Mouse (Mus musculus): ENCODE results near the gene Cdh18. TPM values are rescaled to one million over a fixed set of nuclear protein-coding genes. Genes with fewer than 3 reads are reported as not detected.

Gene Cdh18
- polyA plus RNA-seq (2012; ENCODE audit: insufficient read depth, low replicate concordance), result not detected in 2 replicates

- Histone ChIP-seq H3K4me1 (no peaks in the 10 kb centered on the region), H3K9me3 (no peaks in the 10 kb centered on the region), H3K27me3 (replicated peaks) (no peaks in the 10 kb centered on the region), H3K4me3 (replicated peaks) (no peak within 1 kb of the TSS), H3K36me3 (replicated peaks; ENCODE audit: low read length) (no peaks in the 10 kb centered on the region)
- TF ChIP-seq GATA1 (IDR thresholded peaks at IDR 0.05; ENCODE audit: borderline replicate concordance, low read length), result no peak
Measured at GRCm38 (mm10) chr15:22548711-22549271, at the start of gene Cdh18. Gene Cdh18, plus strand, starts transcription at chr15:22549022.

DNA sequence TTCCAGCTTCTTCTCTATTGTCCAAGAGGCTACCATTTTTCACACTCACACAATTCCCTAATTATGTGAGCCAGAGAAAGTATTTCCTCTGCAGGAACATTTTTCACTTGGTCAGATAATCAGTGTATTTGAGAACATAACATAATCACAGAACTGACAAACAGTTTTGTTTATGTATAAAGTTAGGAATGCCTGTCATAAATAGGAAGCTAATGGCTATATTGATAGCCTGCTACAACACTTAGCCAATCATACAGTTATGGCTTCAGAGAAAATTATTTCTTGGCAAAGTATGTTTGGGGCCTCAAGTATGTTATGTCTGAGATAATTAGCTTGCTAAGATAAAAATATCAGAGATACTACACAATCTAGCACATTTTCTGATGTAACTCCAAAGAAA lies 37.6 kb upstream of the Cdh18 start:
- TF ChIP-seq FLI1 (IDR thresholded peaks at IDR 0.05; ENCODE audit: low read length) (no peak), GATA1 (IDR thresholded peaks at IDR 0.05; ENCODE audit: borderline replicate concordance, low read length) (no peak)
- no peak overlapping the region for H3K4me3 ChIP-seq (replicated peaks)
- no peaks in the 10 kb centered on the region for H3K9me3 ChIP-seq
- no peaks in the 10 kb centered on the region for H3K27me3 ChIP-seq (replicated peaks)
- H3K36me3 ChIP-seq (replicated peaks; ENCODE audit: low read length), result no peaks in the 10 kb centered on the region
- H3K4me1 ChIP-seq, result no peaks in the 10 kb centered on the region

DNA sequence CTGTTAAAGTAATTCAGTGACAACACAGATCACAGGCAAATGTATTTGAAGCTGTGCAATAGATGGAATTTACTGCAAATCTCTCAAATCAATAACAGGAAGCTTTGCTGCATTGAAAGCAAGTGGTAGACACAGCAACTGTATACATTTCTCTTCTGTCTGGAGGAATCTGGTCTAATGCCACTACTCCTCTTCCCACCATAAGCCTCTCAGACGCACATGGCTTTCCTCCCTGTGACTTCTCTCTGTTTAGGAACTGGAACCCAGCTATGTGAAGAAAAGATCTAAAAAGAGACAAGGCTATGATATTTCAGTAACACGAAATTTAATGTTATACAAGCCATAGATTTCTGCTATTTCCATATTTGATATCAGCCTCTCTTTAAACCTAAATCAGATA lies 13.0 kb upstream of the Cdh18 start:
- H3K4me1 ChIP-seq, result no peaks in the 10 kb centered on the region
- no peaks in the 10 kb centered on the region for H3K36me3 ChIP-seq (replicated peaks; ENCODE audit: low read length)
- no peak for TF ChIP-seq GATA1 (IDR thresholded peaks at IDR 0.05; ENCODE audit: borderline replicate concordance, low read length)
- no peak for TF ChIP-seq FLI1 (IDR thresholded peaks at IDR 0.05; ENCODE audit: low read length)
- H3K4me3 ChIP-seq (replicated peaks), result no peak overlapping the region
- H3K27me3 ChIP-seq (replicated peaks), result no peaks in the 10 kb centered on the region
- no peaks in the 10 kb centered on the region for H3K9me3 ChIP-seq

DNA sequence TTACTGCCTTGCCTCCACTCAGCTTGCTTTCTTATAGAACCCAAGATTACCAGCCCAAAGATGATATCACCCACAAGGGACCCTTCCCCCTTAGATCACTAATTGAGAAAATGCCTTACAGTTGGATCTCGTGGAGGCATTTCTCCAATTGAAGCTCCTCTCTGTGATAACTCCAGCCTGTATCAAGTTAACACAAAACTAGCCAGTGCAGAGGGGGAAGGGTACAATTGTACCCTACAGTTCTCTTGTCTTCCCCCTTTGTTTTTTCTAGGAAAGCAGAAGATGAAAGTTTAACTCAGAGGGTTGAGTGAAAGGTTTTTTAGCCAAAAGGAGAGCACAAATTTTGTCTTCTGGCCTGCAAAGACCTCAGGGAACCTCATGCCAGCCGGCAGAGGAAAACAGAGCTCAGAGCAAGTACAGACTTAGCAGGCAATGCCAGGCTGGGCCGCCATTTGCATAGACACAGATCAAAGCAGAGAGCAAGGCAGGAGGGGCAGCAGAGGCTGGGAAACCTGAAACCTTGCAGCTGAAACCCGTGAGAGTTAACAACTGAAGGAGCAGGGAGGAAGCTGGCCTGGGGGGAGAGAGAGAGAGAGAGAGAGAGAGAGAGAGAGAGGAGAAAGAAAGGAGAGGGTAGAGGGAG lies 29.3 kb downstream of the Cdh18 start:
- no peak overlapping the region for H3K4me3 ChIP-seq (replicated peaks)
- H3K27me3 ChIP-seq (replicated peaks), result no peaks in the 10 kb centered on the region
- H3K9me3 ChIP-seq, result peaks cover 7% of the 10 kb centered on the region
- TF ChIP-seq GATA1 (IDR thresholded peaks at IDR 0.05; ENCODE audit: borderline replicate concordance, low read length), result no peak
- no peak for TF ChIP-seq FLI1 (IDR thresholded peaks at IDR 0.05; ENCODE audit: low read length)
- H3K36me3 ChIP-seq (replicated peaks; ENCODE audit: low read length), result no peaks in the 10 kb centered on the region
- no peaks in the 10 kb centered on the region for H3K4me1 ChIP-seq

DNA sequence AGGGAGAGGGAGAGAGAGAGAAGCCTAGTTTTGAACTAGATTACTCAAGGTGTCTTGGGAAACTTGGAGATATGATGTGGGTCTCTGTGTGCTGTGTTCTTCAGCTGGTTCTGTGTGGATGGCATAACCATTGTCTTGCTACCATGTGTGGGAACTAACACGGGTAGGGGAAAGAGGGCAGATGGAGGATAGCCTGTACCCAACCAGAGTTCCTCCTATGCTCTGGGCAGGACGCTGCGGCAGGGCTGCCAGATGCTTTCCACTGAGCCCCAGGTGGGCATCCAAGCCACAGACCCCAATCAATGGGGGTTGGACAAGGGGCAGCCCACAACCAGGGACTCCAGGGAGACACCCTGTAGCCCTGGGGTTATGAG lies 29.8 kb downstream of the Cdh18 start:
- Histone ChIP-seq H3K9me3 (peaks cover 7% of the 10 kb centered on the region), H3K27me3 (replicated peaks) (no peaks in the 10 kb centered on the region), H3K4me3 (replicated peaks) (no peak overlapping the region), H3K4me1 (no peaks in the 10 kb centered on the region), H3K36me3 (replicated peaks; ENCODE audit: low read length) (no peaks in the 10 kb centered on the region)
- TF ChIP-seq GATA1 (IDR thresholded peaks at IDR 0.05; ENCODE audit: borderline replicate concordance, low read length) (no peak), FLI1 (IDR thresholded peaks at IDR 0.05; ENCODE audit: low read length) (no peak)

- no peaks in the 10 kb centered on the region for H3K9me3 ChIP-seq
- TF ChIP-seq GATA1 (IDR thresholded peaks at IDR 0.05; ENCODE audit: borderline replicate concordance, low read length), result no peak
- TF ChIP-seq FLI1 (IDR thresholded peaks at IDR 0.05; ENCODE audit: low read length), result no peak
- H3K4me3 ChIP-seq (replicated peaks), result no peak overlapping the region
- no peaks in the 10 kb centered on the region for H3K36me3 ChIP-seq (replicated peaks; ENCODE audit: low read length)
- H3K27me3 ChIP-seq (replicated peaks), result no peaks in the 10 kb centered on the region
- no peaks in the 10 kb centered on the region for H3K4me1 ChIP-seq
Measured at GRCm38 (mm10) chr15:22584667-22585066, 35.8 kb downstream of the Cdh18 start.

DNA sequence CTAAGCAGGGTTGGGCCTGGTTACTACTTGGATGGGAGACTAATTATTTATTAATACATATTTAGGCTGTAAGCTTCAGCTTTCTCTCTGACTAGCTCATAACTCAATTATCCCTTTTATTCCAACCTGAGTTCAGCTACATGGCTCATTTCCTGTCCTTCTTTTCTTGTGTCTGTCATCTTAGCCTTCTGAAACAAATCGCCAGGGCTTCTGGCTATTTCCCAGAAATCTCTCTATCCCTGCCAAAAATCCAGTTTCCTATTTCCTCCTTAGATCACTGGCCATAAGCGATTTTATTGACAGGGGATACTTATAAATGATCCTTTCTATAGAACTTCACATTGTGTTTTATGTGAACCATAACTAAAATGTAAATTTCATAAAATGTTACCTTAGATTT lies 167.6 kb downstream of the Cdh18 start:
- no peaks in the 10 kb centered on the region for H3K36me3 ChIP-seq (replicated peaks; ENCODE audit: low read length)
- no peak for TF ChIP-seq GATA1 (IDR thresholded peaks at IDR 0.05; ENCODE audit: borderline replicate concordance, low read length)
- no peak for TF ChIP-seq FLI1 (IDR thresholded peaks at IDR 0.05; ENCODE audit: low read length)
- no peaks in the 10 kb centered on the region for H3K4me1 ChIP-seq
- no peaks in the 10 kb centered on the region for H3K27me3 ChIP-seq (replicated peaks)
- H3K4me3 ChIP-seq (replicated peaks), result no peak overlapping the region
- H3K9me3 ChIP-seq, result 0 out of 2 replicates have a peak, but pooled peaks cover 3% of the 10 kb centered on the region

DNA sequence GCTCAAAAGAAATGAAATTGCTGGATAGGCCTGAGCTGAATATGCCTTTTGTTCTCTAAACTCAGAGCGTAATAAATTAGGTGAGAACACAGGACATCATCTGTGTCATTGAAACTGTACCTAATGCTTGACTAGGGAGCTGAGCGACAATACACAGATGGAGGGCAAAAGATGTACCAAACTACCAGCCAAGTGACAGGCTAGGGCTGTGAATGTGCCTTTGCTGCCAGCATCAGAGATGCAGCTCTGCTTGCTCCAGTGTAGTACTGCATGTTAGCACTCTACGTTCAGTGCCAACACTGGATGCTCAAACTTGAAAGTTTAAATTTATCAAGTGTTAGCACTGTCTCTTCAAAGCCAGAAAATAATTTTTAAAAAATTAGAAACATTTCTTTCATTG lies 168.9 kb downstream of the Cdh18 start:
- TF ChIP-seq GATA1 (IDR thresholded peaks at IDR 0.05; ENCODE audit: borderline replicate concordance, low read length), result no peak
- TF ChIP-seq FLI1 (IDR thresholded peaks at IDR 0.05; ENCODE audit: low read length), result no peak
- no peak overlapping the region for H3K4me3 ChIP-seq (replicated peaks)
- no peaks in the 10 kb centered on the region for H3K36me3 ChIP-seq (replicated peaks; ENCODE audit: low read length)
- H3K9me3 ChIP-seq, result 0 out of 2 replicates have a peak, but pooled peaks cover 3% of the 10 kb centered on the region
- H3K4me1 ChIP-seq, result no peaks in the 10 kb centered on the region
- H3K27me3 ChIP-seq (replicated peaks), result no peaks in the 10 kb centered on the region

- H3K4me3 ChIP-seq (replicated peaks), result no peak overlapping the region
- no peaks in the 10 kb centered on the region for H3K4me1 ChIP-seq
- no peaks in the 10 kb centered on the region for H3K9me3 ChIP-seq
- TF ChIP-seq FLI1 (IDR thresholded peaks at IDR 0.05; ENCODE audit: low read length) (no peak), GATA1 (IDR thresholded peaks at IDR 0.05; ENCODE audit: borderline replicate concordance, low read length) (no peak)
- H3K36me3 ChIP-seq (replicated peaks; ENCODE audit: low read length), result no peaks in the 10 kb centered on the region
- no peaks in the 10 kb centered on the region for H3K27me3 ChIP-seq (replicated peaks)
Measured at GRCm38 (mm10) chr15:22726574-22726973, 177.8 kb downstream of the Cdh18 start.

GRCm38 (mm10) chr15:22733039-22733438 lies 184.2 kb downstream of the Cdh18 start:
- TF ChIP-seq GATA1 (IDR thresholded peaks at IDR 0.05; ENCODE audit: borderline replicate concordance, low read length), result no peak
- TF ChIP-seq FLI1 (IDR thresholded peaks at IDR 0.05; ENCODE audit: low read length), result no peak
- no peaks in the 10 kb centered on the region for H3K27me3 ChIP-seq (replicated peaks)
- H3K9me3 ChIP-seq, result no peaks in the 10 kb centered on the region
- H3K4me3 ChIP-seq (replicated peaks), result no peak overlapping the region
- H3K36me3 ChIP-seq (replicated peaks; ENCODE audit: low read length), result no peaks in the 10 kb centered on the region
- H3K4me1 ChIP-seq, result no peaks in the 10 kb centered on the region

Measured in megakaryocyte, embryonic 14.5 days (primary cell).